Mouse (Mus musculus): ENCODE measurements at regions not wholly inside any gene's neighbourhood (a gene's known extent, or its start where the extent isn't known, plus 50 kb on each side); places are given as distances from the start of the nearest gene placed in this dataset.
A peak's percentile ranks its signal among the peaks of the same experiment; 100 is the strongest.

DNA sequence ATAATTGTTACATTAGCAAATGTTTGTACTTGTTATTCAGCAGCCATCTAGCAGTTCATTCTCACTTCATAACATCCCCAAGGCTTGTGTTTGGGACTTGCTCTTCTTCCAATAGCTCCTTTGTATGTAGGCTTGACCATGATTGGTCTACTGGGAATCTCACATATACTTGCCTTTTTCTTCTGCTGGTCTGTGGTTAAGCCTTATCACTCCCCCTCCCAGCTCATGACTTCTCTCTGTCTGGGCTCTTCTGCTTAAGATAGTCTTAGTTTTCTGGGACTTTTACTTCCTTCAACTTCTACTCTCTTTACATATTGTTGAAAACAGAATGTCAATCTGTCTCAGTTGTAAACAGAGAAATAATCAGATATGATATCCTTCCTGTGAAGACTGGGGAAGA lies 844.0 kb upstream of the 2610301B20Rik start:
- Histone ChIP-seq H3K27me3 (ENCODE audit: insufficient read depth, low read length) (no peaks in the 10 kb centered on the region), H3K36me3 (ENCODE audit: insufficient read depth) (no peaks in the 10 kb centered on the region), H3K9ac (no peak overlapping the region), H3K4me1 (ENCODE audit: insufficient read depth) (no peaks in the 10 kb centered on the region), H3K4me3 (ENCODE audit: low read depth, low read length) (no peak overlapping the region), H3K9me3 (ENCODE audit: low read depth, low read length) (no peaks in the 10 kb centered on the region), H3K27ac (ENCODE audit: low read depth) (no peak overlapping the region), H3K4me2 (no peak overlapping the region)
- DNase-seq (no peak), ATAC-seq (ENCODE audit: insufficient read depth) (no peak)
- no peak for TF ChIP-seq CTCF (IDR thresholded peaks at IDR 0.05; ENCODE audit: low read depth)

DNA sequence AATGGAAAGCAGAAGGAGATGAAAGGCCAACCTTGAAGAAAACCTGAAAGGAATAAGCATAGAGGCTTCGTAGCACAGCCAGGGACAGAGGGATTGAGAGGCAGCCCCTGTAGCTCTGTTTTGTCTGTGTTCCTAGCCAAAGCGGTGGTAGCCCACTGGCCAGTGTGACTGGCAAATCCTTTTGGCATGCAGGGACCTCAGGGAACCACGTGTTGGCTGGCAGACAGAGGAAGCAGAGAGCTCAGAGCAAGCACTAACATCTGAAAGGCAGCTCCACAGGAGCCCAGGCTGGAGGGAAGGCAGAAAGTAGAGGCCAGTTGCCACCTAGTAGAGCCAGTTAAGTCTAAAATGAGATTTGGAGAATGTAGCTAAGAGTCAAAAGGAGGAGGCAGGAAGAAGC lies 842.5 kb upstream of the 2610301B20Rik start:
- Histone ChIP-seq H3K4me3 (ENCODE audit: low read depth, low read length) (no peak overlapping the region), H3K4me1 (ENCODE audit: insufficient read depth) (no peaks in the 10 kb centered on the region), H3K4me2 (no peak overlapping the region), H3K27ac (ENCODE audit: low read depth) (no peak overlapping the region), H3K27me3 (ENCODE audit: insufficient read depth, low read length) (no peaks in the 10 kb centered on the region), H3K36me3 (ENCODE audit: insufficient read depth) (no peaks in the 10 kb centered on the region), H3K9me3 (ENCODE audit: low read depth, low read length) (no peaks in the 10 kb centered on the region), H3K9ac (no peak overlapping the region)
- 34% methylated on average over 3 of the region's 3 CpGs for WGBS
- TF ChIP-seq CTCF (IDR thresholded peaks at IDR 0.05; ENCODE audit: low read depth) = no peak
- no peak for DNase-seq
- ATAC-seq (ENCODE audit: insufficient read depth) = no peak

GRCm38 (mm10) chr4:10035336-10035735 lies 839.0 kb upstream of the 2610301B20Rik start:
- Histone ChIP-seq H3K27ac (ENCODE audit: low read depth) (no peak overlapping the region), H3K9me3 (ENCODE audit: low read depth, low read length) (no peaks in the 10 kb centered on the region), H3K27me3 (ENCODE audit: insufficient read depth, low read length) (no peaks in the 10 kb centered on the region), H3K4me3 (ENCODE audit: low read depth, low read length) (no peak overlapping the region), H3K9ac (no peak overlapping the region), H3K4me1 (ENCODE audit: insufficient read depth) (no peaks in the 10 kb centered on the region), H3K4me2 (no peak overlapping the region), H3K36me3 (ENCODE audit: insufficient read depth) (no peaks in the 10 kb centered on the region)
- DNase-seq (no peak), ATAC-seq (ENCODE audit: insufficient read depth) (no peak)
- no peak for TF ChIP-seq CTCF (IDR thresholded peaks at IDR 0.05; ENCODE audit: low read depth)
- WGBS = 100% methylated on average over 1 of the region's 1 CpGs

- ATAC-seq (ENCODE audit: insufficient read depth) (no peak), DNase-seq (no peak)
- H3K9ac ChIP-seq = no peak overlapping the region
- H3K27ac ChIP-seq (ENCODE audit: low read depth) = no peak overlapping the region
- no peaks in the 10 kb centered on the region for H3K36me3 ChIP-seq (ENCODE audit: insufficient read depth)
- TF ChIP-seq CTCF (IDR thresholded peaks at IDR 0.05; ENCODE audit: low read depth) = no peak
- WGBS = 55% methylated on average over 2 of the region's 2 CpGs
- no peak overlapping the region for H3K4me3 ChIP-seq (ENCODE audit: low read depth, low read length)
- no peaks in the 10 kb centered on the region for H3K27me3 ChIP-seq (ENCODE audit: insufficient read depth, low read length)
- H3K4me2 ChIP-seq = no peak overlapping the region
- no peaks in the 10 kb centered on the region for H3K4me1 ChIP-seq (ENCODE audit: insufficient read depth)
- no peaks in the 10 kb centered on the region for H3K9me3 ChIP-seq (ENCODE audit: low read depth, low read length)
These were observed 832.8 kb upstream of the 2610301B20Rik start for GRCm38 (mm10) chr4:10041301-10042093.

- Histone ChIP-seq H3K36me3 (ENCODE audit: insufficient read depth) (no peaks in the 10 kb centered on the region), H3K4me2 (no peak overlapping the region), H3K4me3 (ENCODE audit: low read depth, low read length) (no peak overlapping the region), H3K4me1 (ENCODE audit: insufficient read depth) (no peaks in the 10 kb centered on the region), H3K27ac (ENCODE audit: low read depth) (no peak overlapping the region), H3K27me3 (ENCODE audit: insufficient read depth, low read length) (no peaks in the 10 kb centered on the region), H3K9me3 (ENCODE audit: low read depth, low read length) (no peaks in the 10 kb centered on the region), H3K9ac (no peak overlapping the region)
- DNase-seq (no peak), ATAC-seq (ENCODE audit: insufficient read depth) (no peak)
- no peak for TF ChIP-seq CTCF (IDR thresholded peaks at IDR 0.05; ENCODE audit: low read depth)
- WGBS = 51% methylated on average over 1 of the region's 1 CpGs
These were observed 825.5 kb upstream of the 2610301B20Rik start for GRCm38 (mm10) chr4:10048770-10049169.

GRCm38 (mm10) chr4:10049411-10049810 lies 824.9 kb upstream of the 2610301B20Rik start:
- no peak for TF ChIP-seq CTCF (IDR thresholded peaks at IDR 0.05; ENCODE audit: low read depth)
- Histone ChIP-seq H3K27ac (ENCODE audit: low read depth) (no peak overlapping the region), H3K4me3 (ENCODE audit: low read depth, low read length) (no peak overlapping the region), H3K4me1 (ENCODE audit: insufficient read depth) (no peaks in the 10 kb centered on the region), H3K36me3 (ENCODE audit: insufficient read depth) (no peaks in the 10 kb centered on the region), H3K9ac (no peak overlapping the region), H3K4me2 (no peak overlapping the region), H3K9me3 (ENCODE audit: low read depth, low read length) (no peaks in the 10 kb centered on the region), H3K27me3 (ENCODE audit: insufficient read depth, low read length) (no peaks in the 10 kb centered on the region)
- 53% methylated on average over 4 of the region's 4 CpGs for WGBS
- ATAC-seq (ENCODE audit: insufficient read depth) = no peak
- DNase-seq = no peak

DNA sequence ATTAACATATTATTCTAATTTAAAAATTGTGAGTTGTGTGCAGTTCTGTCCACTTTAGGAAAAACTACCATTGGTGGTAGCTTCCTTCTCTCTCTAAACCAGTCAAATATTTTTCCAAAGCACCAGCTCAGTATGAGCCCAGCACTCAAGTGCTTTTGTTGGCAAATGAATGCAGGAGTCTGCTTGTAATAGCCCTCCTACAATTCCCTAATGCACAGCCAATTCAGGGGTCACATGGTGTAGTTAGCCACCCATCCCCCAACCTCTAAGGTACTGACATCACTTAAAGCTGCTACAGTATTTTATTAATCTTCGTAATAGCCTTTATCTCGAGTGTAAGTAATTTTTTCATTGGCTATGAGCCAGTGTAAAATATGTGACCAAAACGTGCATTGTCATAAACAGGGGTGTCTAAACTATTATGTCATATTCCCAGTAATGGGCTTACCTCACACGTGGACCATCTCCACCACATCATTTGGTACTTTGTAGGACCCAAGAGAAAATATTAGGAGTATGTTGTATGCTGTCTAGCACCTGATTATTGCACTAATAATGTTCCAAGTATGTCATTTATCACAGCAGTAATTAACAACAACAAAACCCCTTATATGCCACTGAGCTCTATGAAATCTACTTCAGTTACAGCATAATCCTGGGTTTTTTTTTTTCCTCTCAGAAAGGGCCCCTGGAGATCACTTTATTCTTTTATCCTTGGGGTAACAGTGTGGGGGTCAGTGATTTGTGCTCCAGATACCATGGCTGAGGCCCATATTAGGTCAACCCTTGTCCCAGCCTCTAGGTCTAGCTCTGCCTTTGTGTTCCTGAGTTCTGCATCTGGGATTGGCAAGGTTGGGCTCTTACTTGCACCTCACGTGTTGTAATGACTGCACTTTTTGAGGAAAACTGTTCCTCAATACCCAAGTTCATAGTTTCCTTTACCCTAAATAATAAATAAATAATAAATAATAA lies 822.7 kb upstream of the 2610301B20Rik start:
- Histone ChIP-seq H3K27me3 (ENCODE audit: insufficient read depth, low read length) (no peaks in the 10 kb centered on the region), H3K36me3 (ENCODE audit: insufficient read depth) (no peaks in the 10 kb centered on the region), H3K4me2 (no peak overlapping the region), H3K9me3 (ENCODE audit: low read depth, low read length) (no peaks in the 10 kb centered on the region), H3K4me1 (ENCODE audit: insufficient read depth) (no peaks in the 10 kb centered on the region), H3K4me3 (ENCODE audit: low read depth, low read length) (no peak overlapping the region), H3K9ac (no peak overlapping the region), H3K27ac (ENCODE audit: low read depth) (no peak overlapping the region)
- TF ChIP-seq CTCF (IDR thresholded peaks at IDR 0.05; ENCODE audit: low read depth) = no peak
- DNase-seq (peak; percentile 65), ATAC-seq (ENCODE audit: insufficient read depth) (peak; percentile 92)
- 43% methylated on average over 5 of the region's 5 CpGs for WGBS

Data from lung, embryonic 14.5 days (tissue).